Mouse (Mus musculus): ENCODE results near the gene Gstm6. TPM values are rescaled to one million over a fixed set of nuclear protein-coding genes. Genes with fewer than 3 reads are reported as not detected.
"Not testable (repeated sequence)": the region's sequence is repeated elsewhere in the genome, so short reads cannot be mapped to it uniquely, and the experiment has no call there.

The Gstm6 gene
- polyA plus RNA-seq, 1 experiment from 2014 or later = 11.4 TPM

DNA sequence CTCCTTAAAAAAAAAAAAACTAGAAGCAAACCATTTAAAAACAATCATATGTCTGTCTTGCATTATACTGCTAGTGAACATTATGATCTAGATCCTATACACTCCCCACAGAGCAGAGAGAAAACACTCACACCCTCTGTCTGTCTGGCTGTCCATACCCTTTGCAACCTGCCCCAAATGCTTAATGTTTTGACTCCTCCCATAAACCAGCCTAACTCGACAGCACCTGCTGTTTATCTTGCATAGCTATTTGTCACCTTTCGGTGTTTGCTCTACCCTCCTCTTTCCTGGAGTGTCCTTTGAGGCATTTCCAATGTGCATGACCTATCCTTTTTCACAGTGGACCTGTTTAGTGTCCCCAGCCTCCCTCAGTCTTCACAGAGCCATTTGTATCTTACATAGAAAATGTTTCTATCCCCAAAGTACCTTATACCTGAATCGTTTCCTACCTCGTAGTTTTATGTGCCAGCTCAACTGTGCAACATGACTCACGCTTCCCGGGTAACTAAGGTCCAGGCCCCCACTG, 48.3 kb downstream of the Gstm6 start:
- Histone ChIP-seq H3K36me3 (peaks cover 24% of the 10 kb centered on the region), H3K4me2 (peak overlapping the region; percentile 60), H3K9me3 (no peaks in the 10 kb centered on the region), H3K27ac (no peak overlapping the region; the same call in 1 of the 2 replicates), H3K9ac (replicated peaks) (peak overlapping the region; percentile 76), H3K27me3 (no peaks in the 10 kb centered on the region), H3K4me3 (replicated peaks) (peak overlapping the region; percentile 61), H3K4me1 (replicated peaks) (peaks cover 13% of the 10 kb centered on the region)
- 9% methylated on average over 6 of the region's 6 CpGs for WGBS
- ATAC-seq (ENCODE audit: insufficient number of reproducible peaks, insufficient read depth, low FRiP score, low TSS enrichment, low read depth) = peak; percentile 17; the same call in 1 of the 2 replicates

GRCm38 (mm10) chr3:107889236-107889635, 54.3 kb downstream of the Gstm6 start:
- H3K4me3 ChIP-seq (replicated peaks); H3K27me3 ChIP-seq: not testable (repeated sequence)
- 81% methylated on average over 2 of the region's 2 CpGs for WGBS

More at GRCm38 (mm10) chr3:107889236-107889635, 54.3 kb downstream of the Gstm6 start:
- H3K9me3 ChIP-seq; ATAC-seq (ENCODE audit: insufficient number of reproducible peaks, insufficient read depth, low FRiP score, low TSS enrichment, low read depth); H3K9ac ChIP-seq (replicated peaks); H3K4me2 ChIP-seq; H3K4me1 ChIP-seq (replicated peaks); H3K27ac ChIP-seq; H3K36me3 ChIP-seq: not testable (repeated sequence)

Other genes starting within 250 kb of the Gstm6 start
- gene Ahcyl1, start 247.2 kb downstream of the Gstm6 start, polyA plus RNA-seq (2016; fragmentation: Nextera tagmentation; extraction: Ambion mirVana) = 114 and 115 TPM in 2 replicates
- 6.1 and 7.4 TPM in 2 replicates for gene Csf1, start 183.3 kb downstream of the Gstm6 start, polyA plus RNA-seq (2016; fragmentation: Nextera tagmentation; extraction: Ambion mirVana)
- gene Eps8l3, start 66.5 kb downstream of the Gstm6 start, polyA plus RNA-seq (2016; fragmentation: Nextera tagmentation; extraction: Ambion mirVana) = not detected in 2 replicates
- gene Gstm5, start 47.9 kb downstream of the Gstm6 start, polyA plus RNA-seq (2016; fragmentation: Nextera tagmentation; extraction: Ambion mirVana) = 217 TPM in 2 replicates
- 37.7 and 38.9 TPM in 2 replicates for gene Gstm7, start 11.9 kb downstream of the Gstm6 start, polyA plus RNA-seq (2016; fragmentation: Nextera tagmentation; extraction: Ambion mirVana)
- not detected in 2 replicates for gene Gstm3, start 25.5 kb upstream of the Gstm6 start, polyA plus RNA-seq (2016; fragmentation: Nextera tagmentation; extraction: Ambion mirVana)
- gene Gstm2, start 42.7 kb upstream of the Gstm6 start, polyA plus RNA-seq (2016; fragmentation: Nextera tagmentation; extraction: Ambion mirVana) = 34.0 and 37.4 TPM in 2 replicates
- gene Gstm1, start 74.2 kb upstream of the Gstm6 start, polyA plus RNA-seq (2016; fragmentation: Nextera tagmentation; extraction: Ambion mirVana) = 38.3 and 38.9 TPM in 2 replicates
- gene Gstm4, start 101.1 kb upstream of the Gstm6 start, polyA plus RNA-seq (2016; fragmentation: Nextera tagmentation; extraction: Ambion mirVana) = 16.3 and 17.4 TPM in 2 replicates
- gene Ampd2, start 142.9 kb upstream of the Gstm6 start, polyA plus RNA-seq (2016; fragmentation: Nextera tagmentation; extraction: Ambion mirVana) = 51.5 and 51.7 TPM in 2 replicates
- 0.55 and 0.69 TPM in 2 replicates for gene Gnat2, start 149.0 kb upstream of the Gstm6 start, polyA plus RNA-seq (2016; fragmentation: Nextera tagmentation; extraction: Ambion mirVana)
- 192 and 199 TPM in 2 replicates for gene Gnai3, start 202.4 kb upstream of the Gstm6 start, polyA plus RNA-seq (2016; fragmentation: Nextera tagmentation; extraction: Ambion mirVana)
- gene Gpr61, start 211.1 kb upstream of the Gstm6 start, polyA plus RNA-seq (2016; fragmentation: Nextera tagmentation; extraction: Ambion mirVana) = 0.05 and 0.10 TPM in 2 replicates
- 4.4 and 5.8 TPM in 2 replicates for gene Amigo1, start 242.6 kb upstream of the Gstm6 start, polyA plus RNA-seq (2016; fragmentation: Nextera tagmentation; extraction: Ambion mirVana)